Mouse (Mus musculus) hindbrain, postnatal 0 days (tissue): ENCODE results near the gene Alg12. TPM values are rescaled to one million over a fixed set of nuclear protein-coding genes. Genes with fewer than 3 reads are reported as not detected.
A peak's percentile ranks its signal among the peaks of the same experiment; 100 is the strongest.

ENCODE experiments used
- ATAC-seq: fragments of 200-750 bp; cut with Nextera tagmentation; 2 replicates; pipeline ENCODE4 v1.8.0; 2017; ENCODE audit warnings: mild to moderate bottlenecking, moderate TSS enrichment, moderate library complexity
- DNase-seq: peaks from one replicate; pipeline ENCODE4 v3.0.0-alpha.2; 2015; ENCODE audit warnings: low spot score
- H3K27ac ChIP-seq: fragments of 300-500 bp; sonication (generic); 2 replicates; pipeline ENCODE4 v1.5.1; 2014; ENCODE audit warnings: mild to moderate bottlenecking
- H3K27me3 ChIP-seq: fragments of 300-500 bp; sonication (generic); 2 replicates; pipeline ENCODE4 v1.6.1; 2014; ENCODE audit warnings: low read length, mixed read lengths; ENCODE audit not compliant: insufficient read depth
- H3K36me3 ChIP-seq: fragments of 300-500 bp; sonication (generic); 2 replicates; pipeline ENCODE4 v1.6.1; 2014; ENCODE audit warnings: low read length, mixed read lengths; ENCODE audit not compliant: insufficient read depth
- H3K4me1 ChIP-seq: fragments of 300-500 bp; sonication (generic); 2 replicates; pipeline ENCODE4 v1.6.1; 2014; ENCODE audit warnings: antibody characterized with exemption, low read length, mixed read lengths; ENCODE audit not compliant: insufficient read depth
- H3K4me2 ChIP-seq: fragments of 300-500 bp; sonication (generic); 2 replicates; pipeline ENCODE4 v1.6.1; 2014; ENCODE audit warnings: low read depth, mild to moderate bottlenecking, low read length, moderate library complexity, mixed read lengths
- H3K4me3 ChIP-seq: fragments of 300-500 bp; sonication (generic); 2 replicates; pipeline ENCODE4 v1.5.1; 2014; ENCODE audit warnings: low read length
- H3K9ac ChIP-seq: fragments of 300-500 bp; sonication (generic); replicated peaks from 2 replicates; pipeline ENCODE4 v1.6.1; 2014; ENCODE audit warnings: mild to moderate bottlenecking, low read length, moderate library complexity, mixed read lengths
- H3K9me3 ChIP-seq: fragments of 300-500 bp; sonication (generic); 2 replicates; pipeline ENCODE4 v1.6.1; 2016; ENCODE audit warnings: low read length, mixed read lengths
- CTCF ChIP-seq: IDR thresholded peaks from 2 replicates; pipeline ENCODE4 v1.5.1; 2016; ENCODE audit warnings: antibody characterized with exemption, control low read depth, low read depth
- WGBS: fragments of 180-500 bp; shearing (Covaris S2); extraction: QIAGEN DNeasy Blood & Tissue Kit; methylation state at CpG from one replicate; pipeline ENCODE4 v1.1.7; 2014; 5-methylcytosine and 5-hydroxymethylcytosine counted together
- polyA plus RNA-seq: library from polyadenylated mRNA; unstranded; fragments of >200 nt; fragmentation: Nextera tagmentation; extraction: Ambion mirVana; gene quantifications from 2 replicates; pipeline ENCODE4 v1.2.1, GENCODE M21; 2015
- total RNA-seq: library from RNA; depleted of rRNA; stranded (reverse); fragments of >200 nt; gene quantifications from 2 replicates; pipeline ENCODE4 v1.2.3, GENCODE M21; 2014

The Alg12 gene
- total and polyA plus RNA-seq, 2 experiments from 2014 or later = 7.2 to 12.7 TPM

- Histone ChIP-seq H3K9ac (no peak overlapping the region), H3K9me3 (no peaks in the 10 kb centered on the region), H3K36me3 (peaks cover under 1% of the 10 kb centered on the region; the same call in 1 of the 2 replicates), H3K27ac (no peak overlapping the region), H3K4me3 (no peak overlapping the region), H3K4me2 (no peak overlapping the region), H3K4me1 (peaks cover 14% of the 10 kb centered on the region), H3K27me3 (no peaks in the 10 kb centered on the region)
- DNase-seq (no peak), ATAC-seq (no peak)
- no peak for TF ChIP-seq CTCF
- 74% methylated on average over 8 of the region's 8 CpGs for WGBS
Measured at GRCm38 (mm10) chr15:88859206-88859970, 40.3 kb upstream of the Alg12 start.

DNA sequence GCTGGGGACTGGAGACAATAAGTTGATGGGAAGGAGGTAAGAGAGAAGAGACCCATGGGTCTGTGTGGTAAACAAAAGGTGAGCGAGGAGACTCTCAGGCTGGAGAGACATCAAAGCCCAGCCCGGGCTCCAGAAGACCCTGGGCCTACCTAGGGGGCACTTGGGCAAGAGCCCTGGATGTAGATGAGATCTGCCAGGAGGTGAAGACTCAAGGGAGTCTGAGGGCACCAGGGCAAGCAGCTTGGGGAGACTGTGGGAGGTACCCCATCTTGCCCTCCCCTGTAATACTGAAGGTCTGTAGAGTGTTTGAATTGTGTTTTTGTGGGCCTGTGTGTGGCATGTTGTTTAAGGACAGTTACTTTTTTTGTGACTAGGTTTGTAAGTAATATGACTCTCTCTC, 39.6 kb upstream of the Alg12 start:
- Histone ChIP-seq H3K4me3 (no peak overlapping the region), H3K27me3 (no peaks in the 10 kb centered on the region), H3K9ac (no peak overlapping the region), H3K4me1 (peaks cover 10% of the 10 kb centered on the region), H3K27ac (peak overlapping the region; percentile 32; the same call in 1 of the 2 replicates), H3K9me3 (no peaks in the 10 kb centered on the region), H3K36me3 (no peaks in the 10 kb centered on the region), H3K4me2 (no peak overlapping the region)
- WGBS = 72% methylated on average over 2 of the region's 2 CpGs
- TF ChIP-seq CTCF = no peak
- ATAC-seq (no peak), DNase-seq (no peak)

- H3K27me3 ChIP-seq = no peaks in the 10 kb centered on the region
- H3K27ac ChIP-seq = peak overlapping the region; percentile 32; the same call in 1 of the 2 replicates
- H3K4me1 ChIP-seq = peaks cover 10% of the 10 kb centered on the region
- H3K4me2 ChIP-seq = no peak overlapping the region
- TF ChIP-seq CTCF = no peak
- 64% methylated on average over 3 of the region's 3 CpGs for WGBS
- no peak overlapping the region for H3K4me3 ChIP-seq
- no peak overlapping the region for H3K9ac ChIP-seq
- H3K9me3 ChIP-seq = no peaks in the 10 kb centered on the region
- DNase-seq = peak; percentile 23
- no peaks in the 10 kb centered on the region for H3K36me3 ChIP-seq
- no peak for ATAC-seq
Measured at GRCm38 (mm10) chr15:88858141-88858541, 39.0 kb upstream of the Alg12 start.

DNA sequence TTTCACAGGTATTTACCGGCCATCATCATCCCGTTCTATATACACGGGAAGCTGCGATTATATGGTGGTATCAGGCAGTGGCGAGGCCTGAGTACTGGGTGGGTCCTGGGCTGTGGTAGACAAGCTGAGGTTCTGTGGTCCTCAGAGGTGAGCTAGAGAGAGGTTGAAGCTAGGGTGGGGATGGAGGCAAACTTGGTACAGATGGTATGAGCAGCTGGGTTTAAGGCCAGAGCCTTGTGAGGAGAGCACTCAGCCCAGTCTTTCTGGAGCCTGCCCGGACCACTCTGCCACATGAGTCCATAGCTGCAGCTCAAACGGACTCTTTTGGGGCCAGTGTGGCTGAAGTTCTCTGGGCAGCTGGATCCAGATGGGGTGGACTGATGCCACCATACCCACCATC, 38.2 kb upstream of the Alg12 start:
- no peak for TF ChIP-seq CTCF
- DNase-seq (no peak), ATAC-seq (no peak)
- Histone ChIP-seq H3K27me3 (no peaks in the 10 kb centered on the region), H3K36me3 (no peaks in the 10 kb centered on the region), H3K27ac (0 out of 2 replicates have a peak overlapping the region, but pooled peaks have one; percentile 32), H3K4me1 (peaks cover 10% of the 10 kb centered on the region), H3K9ac (no peak overlapping the region), H3K4me2 (no peak overlapping the region), H3K9me3 (no peaks in the 10 kb centered on the region), H3K4me3 (no peak overlapping the region)
- 95% methylated on average over 7 of the region's 7 CpGs for WGBS

DNA sequence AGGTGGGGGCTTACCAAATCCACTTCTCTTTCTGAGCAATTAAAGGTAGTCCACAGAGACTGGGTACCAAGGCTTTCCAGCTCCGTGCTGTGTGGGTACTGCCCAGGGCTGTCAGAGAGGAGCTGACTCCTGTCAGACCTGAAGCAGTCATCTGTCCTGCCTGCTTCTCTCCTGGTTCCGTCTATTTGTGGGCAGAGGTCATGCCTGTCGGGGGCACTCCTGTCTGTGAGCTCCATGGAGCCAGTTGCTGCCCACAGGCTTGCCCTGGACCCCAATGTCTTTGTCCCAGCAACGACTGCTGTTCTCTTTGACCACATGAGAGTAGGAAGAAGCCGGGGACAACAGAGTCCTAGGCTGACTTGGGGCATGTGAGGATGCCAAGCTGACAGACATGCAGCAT, 37.5 kb upstream of the Alg12 start:
- Histone ChIP-seq H3K4me2 (no peak overlapping the region), H3K27ac (no peak overlapping the region), H3K4me3 (no peak overlapping the region), H3K27me3 (no peaks in the 10 kb centered on the region), H3K36me3 (no peaks in the 10 kb centered on the region), H3K9ac (no peak overlapping the region), H3K4me1 (peaks cover 8% of the 10 kb centered on the region), H3K9me3 (no peaks in the 10 kb centered on the region)
- 74% methylated on average over 5 of the region's 5 CpGs for WGBS
- DNase-seq (no peak), ATAC-seq (no peak)
- no peak for TF ChIP-seq CTCF

- no peak overlapping the region for H3K9ac ChIP-seq
- TF ChIP-seq CTCF = no peak
- DNase-seq (no peak), ATAC-seq (no peak)
- H3K9me3 ChIP-seq = no peaks in the 10 kb centered on the region
- WGBS = 78% methylated on average over 6 of the region's 6 CpGs
- no peak overlapping the region for H3K27ac ChIP-seq
- H3K27me3 ChIP-seq = no peaks in the 10 kb centered on the region
- peaks cover 4% of the 10 kb centered on the region; the same call in 1 of the 2 replicates for H3K4me1 ChIP-seq
- H3K4me2 ChIP-seq = no peak overlapping the region
- no peak overlapping the region for H3K4me3 ChIP-seq
- H3K36me3 ChIP-seq = no peaks in the 10 kb centered on the region
Measured at GRCm38 (mm10) chr15:88855896-88856417, 36.8 kb upstream of the Alg12 start.
